ENCODE assay signal across 22 mouse cellular contexts in genomic region chr14:79279494-79279893, GRCm38 (mm10). TPM values are rescaled to one million over a fixed set of nuclear protein-coding genes. Genes with fewer than 3 reads are reported as not detected.
DNase-seq lines count a peak whose midpoint lies in the region; ATAC-seq and TF ChIP-seq lines count a peak whose summit lies in the region.
"Had no signal": no experiment of that assay in that cellular context is flagged by ENCODE, and none has a peak within 500 bp of the region (broad histone marks: within the 10 kb centered on the region; RNA-seq: fewer than 3 reads in every experiment).

No protein-coding gene starts in this region.

- H3K27me3 ChIP-seq in heart, adult 2 months (ENCODE audit: control insufficient read depth, insufficient read depth, low read length) = no peaks in the 10 kb centered on the region
- no peaks in the 10 kb centered on the region for H3K27me3 ChIP-seq in limb, embryonic 15.5 days
- H3K27me3 ChIP-seq in limb, embryonic 10.5 days (ENCODE audit: low read depth, poor library complexity, severe bottlenecking) = no peaks in the 10 kb centered on the region
- H3K27me3 ChIP-seq: CH12.LX; hindbrain, embryonic 15.5 days; midbrain, embryonic 12.5 days; neural tube, embryonic 13.5 days had no signal

- H3K79me2 ChIP-seq in heart, adult 2 months (replicated peaks; ENCODE audit: control insufficient read depth, insufficient read depth, low read length) = no peaks in the 10 kb centered on the region

- H3K4me1 ChIP-seq in heart, adult 2 months (ENCODE audit: control insufficient read depth, insufficient read depth, low read length) = peaks cover 20% of the 10 kb centered on the region
- 0 out of 2 replicates have a peak, but pooled peaks cover 5% of the 10 kb centered on the region for H3K4me1 ChIP-seq in limb, embryonic 15.5 days
- peaks cover 17% of the 10 kb centered on the region for H3K4me1 ChIP-seq in limb, embryonic 10.5 days

- TF ChIP-seq EP300 in heart, adult 2 months (IDR thresholded peaks at IDR 0.05; ENCODE audit: insufficient read depth, low read depth, low read length) = peak; percentile 87; the same call in 1 of the 2 replicates

- H3K27ac ChIP-seq in heart, adult 2 months = peak overlapping the region; percentile 89
- peak overlapping the region; percentile 23; the same call in 1 of the 2 replicates for H3K27ac ChIP-seq in limb, embryonic 15.5 days
- H3K27ac ChIP-seq in limb, embryonic 10.5 days = no peak overlapping the region
- no peak overlapping the region for H3K27ac ChIP-seq in layer of hippocampus, adult 2 months
- H3K27ac ChIP-seq: hindbrain, embryonic 15.5 days; midbrain, embryonic 12.5 days; neural tube, embryonic 13.5 days had no signal

- H3K9ac ChIP-seq in heart, adult 2 months (ENCODE audit: low read depth, low read length) = no peak overlapping the region
- H3K9ac ChIP-seq in limb, embryonic 15.5 days = no peak overlapping the region
- H3K9ac ChIP-seq: hindbrain, embryonic 15.5 days; midbrain, embryonic 12.5 days; neural tube, embryonic 13.5 days had no signal

- no peaks in the 10 kb centered on the region for H3K9me3 ChIP-seq in limb, embryonic 15.5 days
- H3K9me3 ChIP-seq in limb, embryonic 10.5 days (replicated peaks) = no peaks in the 10 kb centered on the region
- H3K9me3 ChIP-seq: hindbrain, embryonic 15.5 days; midbrain, embryonic 12.5 days; neural tube, embryonic 13.5 days had no signal

- no peak overlapping the region for H3K4me3 ChIP-seq in heart, adult 2 months
- no peak overlapping the region for H3K4me3 ChIP-seq in limb, embryonic 15.5 days
- no peak overlapping the region for H3K4me3 ChIP-seq in limb, embryonic 10.5 days
- H3K4me3 ChIP-seq in layer of hippocampus, adult 2 months = no peak overlapping the region
- H3K4me3 ChIP-seq: hindbrain, embryonic 15.5 days; midbrain, embryonic 12.5 days; neural tube, embryonic 13.5 days had no signal

- TF ChIP-seq CTCF in heart, adult 2 months (IDR thresholded peaks at IDR 0.05) = no peak
- no peak for TF ChIP-seq CTCF in layer of hippocampus, adult 2 months (conservative IDR thresholded peaks at IDR 0.05)

- DNase-seq in adrenal gland, adult 2 months = peak; percentile 53
- no peak for DNase-seq in adrenal gland, adult 18-20 months (ENCODE audit: low spot score in 2 of 2)
- peak in 1 of 2 experiments; percentile 44 for DNase-seq in heart, adult 2 months
- no peak for DNase-seq in heart, postnatal 36 days
- no peak for DNase-seq in limb, embryonic 10.5 days (ENCODE audit: low spot score)
- peak; percentile 49 to 86 for DNase-seq in kidney, postnatal 36 days
- no peak for DNase-seq in layer of hippocampus, adult 2 months (ENCODE audit: low spot score in 2 of 2)
- DNase-seq: cerebellum, adult 9-11 months had no signal

- no peak overlapping the region for H3K4me2 ChIP-seq in limb, embryonic 15.5 days
- H3K4me2 ChIP-seq: hindbrain, embryonic 15.5 days; midbrain, embryonic 12.5 days; neural tube, embryonic 13.5 days had no signal

- H3K36me3 ChIP-seq in heart, adult 2 months (ENCODE audit: control insufficient read depth, insufficient read depth, low read length) = peaks cover 2% of the 10 kb centered on the region
- no peaks in the 10 kb centered on the region for H3K36me3 ChIP-seq in limb, embryonic 15.5 days
- H3K36me3 ChIP-seq in limb, embryonic 10.5 days = no peaks in the 10 kb centered on the region
- H3K36me3 ChIP-seq: hindbrain, embryonic 15.5 days; midbrain, embryonic 12.5 days; neural tube, embryonic 13.5 days had no signal

- intact Hi-C loops in heart, adult 2 months (cut with DNase I) = loop anchor here (1.0 kb wide), 1 partner anchor 15 kb away; no protein-coding TSS in a partner anchor
- intact Hi-C loops in heart, postnatal 36 days (cut with DNase I) = no loop called here

- WGBS in heart, adult 2 months = 52% methylated on average over 1 of the region's 1 CpGs
- 68% methylated on average over 1 of the region's 1 CpGs for WGBS in limb, embryonic 15.5 days
- 54% methylated on average over 1 of the region's 1 CpGs for WGBS in limb, embryonic 10.5 days

- ATAC-seq in limb, embryonic 15.5 days (ENCODE audit: insufficient number of reproducible peaks, low FRiP score, low TSS enrichment, low read depth) = no peak
- ATAC-seq: intestine, postnatal 0 days had no signal

- no peak for TF ChIP-seq POLR2A in heart, adult 2 months (IDR thresholded peaks at IDR 0.05; ENCODE audit: insufficient read depth, low read depth, low read length)

RNA-seq across cellular contexts. Expression of gene Rgcc, which starts 22.0 kb away (rescaled TPM):
- 100 to 1,000 TPM; 131 to 254 TPM for total RNA-seq in adrenal gland, adult 2 months (2021)
- 1,050 and 1,217 TPM in 2 replicates for polyA plus RNA-seq in adrenal gland, adult 2 months (2012; rRNA removed)
- total RNA-seq in adrenal gland, adult 18-20 months (2021) = 100 to 1,000 TPM; 152 to 273 TPM
- total RNA-seq in heart, adult 2 months (2021) = 100 to 1,000 TPM in 1 of 2 experiments, 10 to 100 TPM in 1; 66.4 to 116 TPM
- 91.8 and 124 TPM in 2 replicates for polyA plus RNA-seq in heart, adult 2 months (2012; rRNA removed)
- 10 to 100 TPM; 54.7 to 54.8 TPM for total RNA-seq in heart, postnatal 36 days (2021)
- 65.4 and 70.2 TPM in 2 replicates for polyA plus RNA-seq in limb, embryonic 15.5 days (2015; fragmentation: Nextera tagmentation; extraction: Ambion mirVana)
- 9.5 and 14.8 TPM in 2 replicates for polyA plus RNA-seq in limb, embryonic 10.5 days (2016; fragmentation: Nextera tagmentation; extraction: Ambion mirVana)
- total RNA-seq in layer of hippocampus, adult 2 months (2021) = 10 to 100 TPM; 37.1 to 40.7 TPM

RNA-seq across cellular contexts. Expression of gene Zfp957, which starts 32.3 kb away (rescaled TPM):
- total RNA-seq in adrenal gland, adult 2 months (2021) = not detected
- polyA plus RNA-seq in adrenal gland, adult 2 months (2012; rRNA removed) = not detected in 2 replicates
- not detected for total RNA-seq in adrenal gland, adult 18-20 months (2021)
- total RNA-seq in heart, adult 2 months (2021) = not detected
- not detected in 2 replicates for polyA plus RNA-seq in heart, adult 2 months (2012; rRNA removed)
- not detected for total RNA-seq in heart, postnatal 36 days (2021)
- not detected in 2 replicates for polyA plus RNA-seq in limb, embryonic 15.5 days (2015; fragmentation: Nextera tagmentation; extraction: Ambion mirVana)
- not detected in 2 replicates for polyA plus RNA-seq in limb, embryonic 10.5 days (2016; fragmentation: Nextera tagmentation; extraction: Ambion mirVana)
- not detected for total RNA-seq in layer of hippocampus, adult 2 months (2021)
- total RNA-seq: CH12.LX; layer of hippocampus, postnatal 10 days; left cerebral cortex, postnatal 10 days had no signal
- polyA plus RNA-seq: forebrain, embryonic 11.5 days; gonadal fat pad, adult 2 months; heart, postnatal 0 days; hindbrain, embryonic 15.5 days; intestine, postnatal 0 days; limb, embryonic 14.5 days; liver, embryonic 16.5 days; midbrain, embryonic 12.5 days; neural tube, embryonic 13.5 days; spleen, adult 2 months had no signal

Comparison
In these comparisons a context has a peak if more than half of its experiments do, and no peak if none do; other contexts are left out.
1. DNase-seq: peak in adrenal gland, adult 2 months (single experiment) and kidney, postnatal 36 days (2 of 2); none in adrenal gland, adult 18-20 months (0 of 2), heart, postnatal 36 days (0 of 2), limb, embryonic 10.5 days (single experiment) and layer of hippocampus, adult 2 months (0 of 2).
2. H3K27ac ChIP-seq: peak in heart, adult 2 months (single experiment) and limb, embryonic 15.5 days (single experiment); none in limb, embryonic 10.5 days (single experiment) and layer of hippocampus, adult 2 months (single experiment).